Mouse (Mus musculus) limb, embryonic 14.5 days (tissue): ENCODE data around the gene Lhcgr. TPM values are rescaled to one million over a fixed set of nuclear protein-coding genes. Genes with fewer than 3 reads are reported as not detected.
A peak's percentile ranks its signal among the peaks of the same experiment; 100 is the strongest.

ENCODE experiments used
- ATAC-seq: fragments of 200-750 bp; cut with Nextera tagmentation; 2 replicates; pipeline ENCODE4 v1.8.0; 2017; ENCODE audit warnings: low read depth, moderate number of reproducible peaks, moderate TSS enrichment; ENCODE audit not compliant: low FRiP score
- DNase-seq: peaks from one replicate; pipeline ENCODE4 v3.0.0-alpha.2; 2015; ENCODE audit warnings: low spot score
- H3K27ac ChIP-seq: fragments of 300-500 bp; sonication (generic); replicated peaks from 2 replicates; pipeline ENCODE4 v1.5.1; 2014; ENCODE audit warnings: low read depth, mild to moderate bottlenecking, low read length, moderate library complexity, mixed read lengths
- H3K27me3 ChIP-seq: fragments of 300-500 bp; sonication (generic); 2 replicates; pipeline ENCODE4 v1.6.1; 2014; ENCODE audit warnings: low read length, mixed read lengths; ENCODE audit not compliant: control insufficient read depth, insufficient read depth
- H3K36me3 ChIP-seq: fragments of 300-500 bp; sonication (generic); 2 replicates; pipeline ENCODE4 v1.6.1; 2014; ENCODE audit warnings: mild to moderate bottlenecking, low read length, moderate library complexity, mixed read lengths; ENCODE audit not compliant: control insufficient read depth, insufficient read depth
- H3K4me1 ChIP-seq: fragments of 300-500 bp; sonication (generic); 2 replicates; pipeline ENCODE4 v1.6.1; 2014; ENCODE audit warnings: antibody characterized with exemption, low read length, mixed read lengths; ENCODE audit not compliant: control insufficient read depth, insufficient read depth
- H3K4me2 ChIP-seq: fragments of 300-500 bp; sonication (generic); replicated peaks from 2 replicates; pipeline ENCODE4 v1.6.1; 2014; ENCODE audit warnings: low read depth, mild to moderate bottlenecking, low read length, moderate library complexity; ENCODE audit not compliant: severe bottlenecking
- H3K4me3 ChIP-seq: fragments of 300-500 bp; sonication (generic); replicated peaks from 2 replicates; pipeline ENCODE4 v1.5.1; 2014; ENCODE audit warnings: low read length
- H3K9ac ChIP-seq: fragments of 300-500 bp; sonication (generic); 2 replicates; pipeline ENCODE4 v1.6.1; 2014; ENCODE audit warnings: mild to moderate bottlenecking, low read depth, low read length, moderate library complexity; ENCODE audit not compliant: severe bottlenecking
- H3K9me3 ChIP-seq: fragments of 300-500 bp; sonication (generic); 2 replicates; pipeline ENCODE4 v1.6.1; 2016; ENCODE audit warnings: low read length; ENCODE audit not compliant: control insufficient read depth
- POLR2A ChIP-seq: fragments of 200-500 bp; IDR thresholded peaks from 2 replicates; pipeline ENCODE4 v1.8.0; 2012; ENCODE audit warnings: inconsistent platforms, mild to moderate bottlenecking, moderate library complexity, borderline replicate concordance; ENCODE audit not compliant: insufficient read depth, insufficient read length; ENCODE audit errors: extremely low read depth
- WGBS: fragments of 180-500 bp; shearing (Covaris S2); extraction: QIAGEN DNeasy Blood & Tissue Kit; methylation state at CpG from one replicate; pipeline ENCODE4 v1.1.7; 2014; 5-methylcytosine and 5-hydroxymethylcytosine counted together
- polyA plus RNA-seq, 2 experiments: library from polyadenylated mRNA; depleted of rRNA in 1 of 2; stranded (reverse) in 1 of 2; unstranded in 1 of 2; fragments of >200 nt; fragmentation: Nextera tagmentation in 1 of 2; extraction: Ambion mirVana in 1 of 2; gene quantifications; 2 replicates each; pipeline versions ENCODE4 v1.2.1 to v1.2.3; 2012 to 2014

Lhcgr gene
- polyA plus RNA-seq, 2 experiments: 0.19 to 0.49 TPM

DNA sequence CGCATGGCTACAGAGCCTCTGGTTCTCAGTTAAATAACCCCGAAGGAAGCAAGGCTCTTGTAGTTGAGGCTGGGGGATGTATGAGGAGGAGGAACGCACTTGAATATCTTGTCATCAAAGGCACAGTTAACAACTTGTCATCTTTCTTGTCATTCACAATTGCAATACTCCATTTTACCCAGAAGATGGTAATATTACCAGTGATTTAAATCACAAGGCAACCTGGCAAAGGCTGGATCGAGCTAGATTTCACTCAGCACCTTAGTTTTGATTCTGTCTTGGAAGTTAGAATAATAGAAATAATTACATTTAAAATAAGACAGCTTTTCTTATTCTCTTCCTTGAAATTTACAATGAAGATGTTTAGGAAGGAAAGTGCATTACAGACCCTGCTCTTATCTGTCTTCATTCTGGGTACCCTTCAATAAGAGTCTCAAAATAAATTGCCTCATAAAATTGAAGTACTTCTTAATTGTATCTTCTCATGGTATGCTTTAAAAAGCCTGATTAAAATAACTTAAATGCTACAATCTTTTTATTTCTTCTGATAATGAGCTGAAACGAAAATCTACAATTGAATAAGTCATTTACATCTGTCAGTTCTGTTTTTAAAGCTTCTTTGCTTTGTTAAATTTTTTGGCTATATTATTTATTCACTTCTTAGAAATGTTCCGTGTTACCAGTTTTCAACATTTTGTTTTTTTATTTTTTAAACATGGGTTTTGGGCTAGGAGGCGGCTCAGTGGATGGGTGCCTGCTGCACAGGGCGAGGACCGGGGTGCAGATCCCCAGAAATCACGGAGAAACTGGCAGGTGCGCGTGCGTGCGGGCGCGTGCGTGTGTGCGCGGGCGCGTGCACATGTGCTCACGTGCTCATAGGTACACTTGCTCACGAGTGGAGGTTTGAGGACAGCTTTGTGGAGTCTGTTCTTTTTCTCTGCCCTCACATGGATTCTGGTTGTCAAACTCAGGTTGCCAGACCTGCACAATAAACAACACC lies 116.2 kb downstream of the Lhcgr start:
- H3K4me3 ChIP-seq: no peak overlapping the region
- H3K27ac ChIP-seq: no peak overlapping the region
- H3K9ac ChIP-seq: no peak overlapping the region
- H3K4me2 ChIP-seq: no peak overlapping the region
- H3K9me3 ChIP-seq: no peaks in the 10 kb centered on the region
- DNase-seq (no peak), ATAC-seq (no peak)
- no peaks in the 10 kb centered on the region for H3K36me3 ChIP-seq
- no peaks in the 10 kb centered on the region for H3K27me3 ChIP-seq
- WGBS: 91% methylated on average over 23 of the region's 23 CpGs
- no peaks in the 10 kb centered on the region for H3K4me1 ChIP-seq
- no peak for TF ChIP-seq POLR2A

DNA sequence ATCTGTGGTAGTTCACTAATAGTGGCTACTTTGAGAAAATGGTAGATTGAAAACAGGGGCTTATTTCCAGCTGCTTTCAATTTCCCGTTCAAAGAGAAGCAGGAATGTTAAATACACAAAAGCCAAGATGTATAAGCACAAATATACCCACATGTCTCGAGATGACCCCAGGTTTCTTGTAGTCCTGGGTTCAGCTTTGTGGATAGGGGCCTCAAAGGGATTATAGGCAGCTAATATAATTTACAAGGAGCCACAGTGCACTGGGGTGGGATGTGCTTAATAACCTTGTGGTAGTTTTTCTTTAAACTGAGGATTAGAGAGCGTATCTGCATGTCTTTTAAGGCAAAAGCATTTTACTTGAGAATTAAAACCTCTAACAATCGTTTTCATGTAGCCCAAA lies 121.0 kb downstream of the Lhcgr start:
- no peaks in the 10 kb centered on the region for H3K9me3 ChIP-seq
- no peaks in the 10 kb centered on the region for H3K36me3 ChIP-seq
- no peak overlapping the region for H3K9ac ChIP-seq
- H3K4me3 ChIP-seq: no peak overlapping the region
- peaks cover 10% of the 10 kb centered on the region; the same call in 1 of the 2 replicates for H3K4me1 ChIP-seq
- H3K27me3 ChIP-seq: no peaks in the 10 kb centered on the region
- H3K27ac ChIP-seq: no peak overlapping the region
- no peak overlapping the region for H3K4me2 ChIP-seq
- WGBS: 16% methylated on average over 4 of the region's 4 CpGs
- ATAC-seq (no peak), DNase-seq (no peak)
- no peak for TF ChIP-seq POLR2A

DNA sequence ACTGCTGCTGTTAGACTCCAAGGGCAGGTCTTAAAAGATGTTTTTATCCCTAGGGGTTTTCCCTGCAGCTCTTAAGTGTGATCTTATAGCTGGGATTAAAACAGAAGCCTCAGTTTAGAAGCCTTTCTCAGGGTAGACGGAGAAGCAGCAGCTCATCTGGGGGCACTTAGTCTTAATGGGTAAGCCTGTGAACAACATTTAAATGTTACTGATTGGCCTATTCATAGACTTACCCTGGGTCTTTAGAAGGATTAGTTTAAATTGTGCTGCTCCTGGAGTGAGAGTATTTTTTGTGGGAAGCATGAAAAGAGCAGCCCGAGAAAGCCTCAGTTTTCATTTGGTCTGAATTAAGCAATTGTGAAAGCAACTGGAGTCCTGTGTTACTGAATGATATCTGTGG lies 121.9 kb downstream of the Lhcgr start:
- no peak for ATAC-seq
- no peak for TF ChIP-seq POLR2A
- no peak overlapping the region for H3K9ac ChIP-seq
- no peak overlapping the region for H3K27ac ChIP-seq
- H3K36me3 ChIP-seq: no peaks in the 10 kb centered on the region
- WGBS: 21% methylated on average over 2 of the region's 2 CpGs
- no peaks in the 10 kb centered on the region for H3K27me3 ChIP-seq
- no peak overlapping the region for H3K4me2 ChIP-seq
- H3K9me3 ChIP-seq: no peaks in the 10 kb centered on the region
- no peak for DNase-seq
- no peak overlapping the region for H3K4me3 ChIP-seq
- peaks cover 10% of the 10 kb centered on the region; the same call in 1 of the 2 replicates for H3K4me1 ChIP-seq

DNA sequence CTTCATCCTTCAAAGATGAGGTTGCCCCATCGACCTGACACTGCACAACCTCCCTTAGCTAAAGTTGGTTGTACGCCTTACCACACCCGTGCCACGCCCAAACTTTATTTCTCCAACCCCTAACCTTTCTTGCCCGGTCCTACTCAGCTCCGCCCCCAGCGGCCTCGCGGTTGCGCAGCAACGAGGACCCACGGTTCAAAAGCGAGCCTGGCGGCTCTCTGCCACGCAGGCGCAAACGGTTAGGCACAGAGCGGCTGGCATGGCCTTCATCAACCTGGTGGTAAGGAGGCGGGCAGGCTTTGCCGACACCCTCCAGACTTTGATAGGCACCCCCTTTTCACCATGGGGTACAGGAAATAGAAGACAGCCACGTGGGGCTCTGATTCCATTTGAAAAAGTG lies 123.3 kb downstream of the Lhcgr start, which contains the start of gene Gtf2a1l:
TSS of gene Gtf2a1l (plus strand) at position 209 of the 400 bp plus-strand sequence.
- Histone ChIP-seq H3K27me3 (no peaks in the 10 kb centered on the region), H3K27ac (no peak within 1 kb of the TSS), H3K4me2 (peak within 1 kb of the TSS; percentile 41), H3K4me3 (peak within 1 kb of the TSS; percentile 22), H3K36me3 (no peaks in the 10 kb centered on the region), H3K4me1 (peaks cover 10% of the 10 kb centered on the region; the same call in 1 of the 2 replicates), H3K9me3 (no peaks in the 10 kb centered on the region), H3K9ac (no peak within 1 kb of the TSS)
- WGBS: 24% methylated on average over 21 of the region's 21 CpGs
- no peak for TF ChIP-seq POLR2A
- DNase-seq: no peak
- 0 out of 2 replicates have a peak, but pooled peaks have one; percentile 30 for ATAC-seq

Other genes starting within 250 kb of the Lhcgr start
- gene Ston1, start 194.3 kb downstream of the Lhcgr start, polyA plus RNA-seq (2012; rRNA removed): 34.8 and 34.9 TPM in 2 replicates
- gene Ston1, start 194.3 kb downstream of the Lhcgr start, polyA plus RNA-seq (2014; fragmentation: Nextera tagmentation; extraction: Ambion mirVana): 11.3 and 16.2 TPM in 2 replicates
- 0.05 and 0.23 TPM in 2 replicates for gene Gtf2a1l, start 123.3 kb downstream of the Lhcgr start, polyA plus RNA-seq (2012; rRNA removed)
- gene Gtf2a1l, start 123.3 kb downstream of the Lhcgr start, polyA plus RNA-seq (2014; fragmentation: Nextera tagmentation; extraction: Ambion mirVana): 0.15 TPM in 1 of 2 replicates, not detected in the other